Mouse (Mus musculus) CH12.LX (cell line): ENCODE measurements at regions not wholly inside any gene's neighbourhood (a gene's known extent, or its start where the extent isn't known, plus 50 kb on each side); places are given as distances from the start of the nearest gene placed in this dataset.

Experiments
- DNase-seq: peaks from one replicate; pipeline ENCODE4 v3.0.0-alpha.2; 2013; ENCODE audit errors: extremely low read depth
- H3K27ac ChIP-seq: 2 replicates; pipeline ENCODE4 v1.5.1; 2012; ENCODE audit warnings: low read depth, mild to moderate bottlenecking, control low read depth, moderate library complexity; ENCODE audit not compliant: insufficient read depth
- H3K27me3 ChIP-seq: replicated peaks from 2 replicates; pipeline ENCODE3; 2012; ENCODE audit warnings: inconsistent platforms
- H3K36me3 ChIP-seq, 2 experiments: replicated peaks in 1 of 2; 2 replicates each; pipeline versions ENCODE3 to v1.6.1; 2012; ENCODE audit warnings: inconsistent platforms in 1 of 2, low read length in 1 of 2, mild to moderate bottlenecking in 1 of 2, mixed read lengths in 1 of 2, moderate library complexity in 1 of 2; ENCODE audit not compliant: control insufficient read depth in 1 of 2, insufficient read depth in 1 of 2
- H3K4me1 ChIP-seq, 2 experiments: 2 replicates each; pipeline ENCODE4 v1.6.1; 2012; ENCODE audit warnings: inconsistent platforms in 1 of 2, moderate library complexity in 1 of 2; ENCODE audit not compliant: insufficient read depth in 2 of 2, control insufficient read depth in 1 of 2
- H3K4me2 ChIP-seq: 2 replicates; pipeline ENCODE4 v1.6.1; 2012; ENCODE audit warnings: low read depth, mild to moderate bottlenecking, control low read depth; ENCODE audit not compliant: poor library complexity, insufficient read depth, severe bottlenecking
- H3K4me3 ChIP-seq, 3 experiments: fragments of 150-350 bp in 1 of 3; sonication (generic) in 1 of 3; replicated peaks in 1 of 3; 2 replicates each; pipeline versions ENCODE3 to v1.5.1; 2011 to 2012; ENCODE audit warnings: low read depth in 2 of 3, low read length in 2 of 3, mild to moderate bottlenecking in 2 of 3, moderate library complexity in 2 of 3, control low read depth in 1 of 3, improper control_type of control experiment in 1 of 3, inconsistent platforms in 1 of 3, mixed read lengths in 1 of 3; ENCODE audit not compliant: poor library complexity in 1 of 3
- H3K79me2 ChIP-seq: replicated peaks from 2 replicates; pipeline ENCODE4 v1.6.1; 2012; ENCODE audit warnings: mild to moderate bottlenecking, moderate library complexity; ENCODE audit not compliant: control insufficient read depth, poor library complexity, insufficient read depth, severe bottlenecking; ENCODE audit errors: extremely low read depth
- H3K9ac ChIP-seq: 2 replicates; pipeline ENCODE4 v1.6.1; 2012; ENCODE audit warnings: low read depth, mild to moderate bottlenecking, control low read depth, moderate library complexity; ENCODE audit not compliant: insufficient read depth
- H3K9me3 ChIP-seq: replicated peaks from 2 replicates; pipeline ENCODE3; 2012; ENCODE audit warnings: low read length, inconsistent platforms, mixed read lengths
- BHLHE40 ChIP-seq: IDR thresholded peaks from 2 replicates; pipeline ENCODE4 v1.6.1; 2011; ENCODE audit warnings: mild to moderate bottlenecking, low read depth, low read length, improper control_type of control experiment
- CHD1 ChIP-seq: IDR thresholded peaks from 2 replicates; pipeline ENCODE4 v1.6.1; 2012; ENCODE audit warnings: low read depth, low read length, improper control_type of control experiment, inconsistent platforms
- CHD2 ChIP-seq: IDR thresholded peaks from 2 replicates; pipeline ENCODE4 v1.6.1; 2011; ENCODE audit warnings: low read length, improper control_type of control experiment
- CTCF ChIP-seq, 2 experiments: IDR thresholded peaks in 1 of 2; conservative IDR thresholded peaks in 1 of 2; 2 replicates each; pipeline ENCODE4 v1.5.1; 2011 to 2012; ENCODE audit warnings: low read depth in 2 of 2, low read length in 2 of 2, improper control_type of control experiment in 1 of 2, inconsistent platforms in 1 of 2, mild to moderate bottlenecking in 1 of 2, moderate library complexity in 1 of 2
- E2F4 ChIP-seq: IDR thresholded peaks from 2 replicates; pipeline ENCODE4 v1.6.1; 2011; ENCODE audit warnings: low read depth, low read length, improper control_type of control experiment; ENCODE audit not compliant: insufficient replicate concordance
- EP300 ChIP-seq: IDR thresholded peaks from 2 replicates; pipeline ENCODE4 v1.6.1; 2011; ENCODE audit warnings: low read length, improper control_type of control experiment
- ETS1 ChIP-seq: conservative IDR thresholded peaks from 2 replicates; pipeline ENCODE4 v1.6.1; 2012; ENCODE audit warnings: low read depth, mild to moderate bottlenecking, inconsistent platforms, low read length, improper control_type of control experiment, moderate library complexity
- GABPA ChIP-seq: IDR thresholded peaks from 2 replicates; pipeline ENCODE4 v1.6.1; 2012; ENCODE audit warnings: low read depth, low read length, improper control_type of control experiment, inconsistent platforms; ENCODE audit not compliant: insufficient replicate concordance
- IRF4 ChIP-seq: IDR thresholded peaks from 2 replicates; pipeline ENCODE4 v1.6.1; 2014; ENCODE audit warnings: low read depth, mild to moderate bottlenecking, inconsistent platforms, low read length, improper control_type of control experiment
- JUN ChIP-seq: IDR thresholded peaks from 2 replicates; pipeline ENCODE4 v1.6.1; 2011; ENCODE audit warnings: low read depth, mild to moderate bottlenecking, low read length, improper control_type of control experiment, moderate library complexity; ENCODE audit not compliant: insufficient read depth
- JUND ChIP-seq: conservative IDR thresholded peaks from 2 replicates; pipeline ENCODE4 v1.6.1; 2011; ENCODE audit warnings: low read depth, low read length, improper control_type of control experiment
- KAT2A ChIP-seq: IDR thresholded peaks from 2 replicates; pipeline ENCODE4 v1.6.1; 2012; ENCODE audit warnings: low read length, improper control_type of control experiment, inconsistent platforms; ENCODE audit not compliant: insufficient replicate concordance
- MAZ ChIP-seq: IDR thresholded peaks from 2 replicates; pipeline ENCODE4 v1.6.1; 2012; ENCODE audit warnings: low read depth, mild to moderate bottlenecking, inconsistent platforms, low read length, improper control_type of control experiment, moderate library complexity
- MYC ChIP-seq: IDR thresholded peaks from 2 replicates; pipeline ENCODE4 v1.6.1; 2011; ENCODE audit warnings: low read depth, mild to moderate bottlenecking, improper control_type of control experiment, low read length
- NELFE ChIP-seq: IDR thresholded peaks from 2 replicates; pipeline ENCODE4 v1.6.1; 2011; ENCODE audit warnings: low read depth, low read length, improper control_type of control experiment
- PAX5 ChIP-seq: IDR thresholded peaks from 2 replicates; pipeline ENCODE4 v1.6.1; 2012; ENCODE audit warnings: low read length, inconsistent platforms, mixed read lengths
- POLR2A ChIP-seq: IDR thresholded peaks from 2 replicates; pipeline ENCODE4 v1.6.1; 2011; ENCODE audit warnings: low read depth, mild to moderate bottlenecking, improper control_type of control experiment, low read length
- RAD21 ChIP-seq: IDR thresholded peaks from 2 replicates; pipeline ENCODE4 v1.6.1; 2011; ENCODE audit warnings: low read depth, mild to moderate bottlenecking, low read length, improper control_type of control experiment, moderate library complexity
- RCOR1 ChIP-seq: conservative IDR thresholded peaks from 2 replicates; pipeline ENCODE4 v1.6.1; 2012; ENCODE audit warnings: low read depth, mild to moderate bottlenecking, inconsistent platforms, low read length, improper control_type of control experiment
- SMC3 ChIP-seq: IDR thresholded peaks from 2 replicates; pipeline ENCODE4 v1.6.1; 2011; ENCODE audit warnings: low read depth, low read length, improper control_type of control experiment
- TBP ChIP-seq: conservative IDR thresholded peaks from 2 replicates; pipeline ENCODE4 v1.6.1; 2011; ENCODE audit warnings: low read depth, low read length, improper control_type of control experiment
- TCF12 ChIP-seq: IDR thresholded peaks from 2 replicates; pipeline ENCODE4 v1.6.1; 2014; ENCODE audit warnings: low read depth, mild to moderate bottlenecking, inconsistent platforms, low read length, improper control_type of control experiment
- ZC3H11A ChIP-seq: IDR thresholded peaks from 2 replicates; pipeline ENCODE4 v1.6.1; 2012; ENCODE audit warnings: low read depth, mild to moderate bottlenecking, inconsistent platforms, low read length, improper control_type of control experiment
- ZKSCAN1 ChIP-seq: IDR thresholded peaks from 2 replicates; pipeline ENCODE4 v1.6.1; 2012; ENCODE audit warnings: low read depth, inconsistent platforms, low read length, improper control_type of control experiment, borderline replicate concordance
- dilution Hi-C: fragments of 300-500 bp; cut with MboI; formaldehyde crosslinking; loops from 2 replicates; pipeline ENCODE4 v1.14.3; 2020; ENCODE audit warnings: low sequenced_read_pairs; ENCODE audit not compliant: extremely low pct_unique_long_range_greater_than_20kb, extremely low pct_ligation_motif_present
- in situ Hi-C: fragments of 300-500 bp; cut with MboI; formaldehyde crosslinking; loops from 3 replicates; pipeline ENCODE4 v1.14.3; 2019; ENCODE audit warnings: low sequenced_read_pairs, low pct_ligation_motif_present, low pct_unique_long_range_greater_than_20kb, mixed read lengths

DNA sequence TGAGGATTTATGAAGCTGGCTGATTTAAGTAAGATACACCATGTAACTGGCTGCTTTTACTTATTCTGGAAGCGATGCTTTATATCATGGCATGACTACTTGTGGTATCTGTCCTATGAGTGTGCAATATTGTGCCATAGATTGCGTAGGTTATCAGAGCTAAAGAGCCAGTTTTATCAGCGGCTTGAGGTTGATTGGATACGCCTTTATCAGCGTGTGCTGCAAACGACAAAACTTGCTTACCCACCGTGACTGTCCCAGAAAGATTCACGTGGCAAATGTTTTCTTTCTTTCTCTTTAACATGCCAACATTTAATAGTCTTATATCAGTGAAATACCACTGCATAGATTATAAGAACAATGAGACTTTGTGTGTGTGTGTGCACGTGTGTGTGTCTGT is 384.1 kb downstream of the Setd4 start:
- no peak overlapping the region for H3K4me2 ChIP-seq
- no peak overlapping the region for H3K4me3 ChIP-seq
- H3K27me3 ChIP-seq: no peaks in the 10 kb centered on the region
- no peaks in the 10 kb centered on the region for H3K79me2 ChIP-seq
- no peak for DNase-seq
- no peaks in the 10 kb centered on the region for H3K36me3 ChIP-seq
- no peak overlapping the region for H3K27ac ChIP-seq
- H3K9ac ChIP-seq: no peak overlapping the region
- H3K9me3 ChIP-seq: peaks cover 10% of the 10 kb centered on the region
- dilution Hi-C loops: no loop called here
- TF ChIP-seq NELFE (no peak), PAX5 (no peak), ZKSCAN1 (no peak), E2F4 (no peak), ETS1 (no peak), KAT2A (no peak), RCOR1 (no peak), CHD2 (no peak), JUN (no peak), TBP (no peak), CHD1 (no peak), GABPA (no peak), BHLHE40 (no peak), EP300 (no peak), RAD21 (no peak), MYC (no peak), POLR2A (no peak), JUND (no peak)
- TF ChIP-seq, all 38 proteins: peak for 0
- in situ Hi-C loops: no loop called here
- H3K4me1 ChIP-seq: peaks cover 0 to 9% of the 10 kb centered on the region in 2 experiments; a peak in 1 of 4 replicates

DNA sequence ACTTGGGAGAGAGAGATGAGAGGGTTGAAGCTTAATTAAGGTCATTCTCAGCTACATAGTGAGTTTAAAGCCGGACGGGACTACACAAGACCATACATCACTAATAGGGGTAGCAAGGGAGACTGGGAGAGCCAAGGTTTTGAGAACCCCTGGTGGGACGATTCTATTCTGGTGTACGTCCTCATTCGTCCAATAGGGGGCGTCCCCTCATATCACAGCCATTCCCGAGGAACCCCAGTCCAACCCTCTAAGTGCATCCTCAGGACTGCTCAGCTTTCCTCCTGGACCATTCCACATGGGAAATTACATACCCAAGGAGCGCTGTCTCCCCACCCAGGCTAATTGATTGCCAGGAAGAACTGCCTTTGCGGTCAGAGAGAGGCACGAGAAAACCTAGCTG is 385.5 kb downstream of the Setd4 start:
- no peaks in the 10 kb centered on the region for H3K27me3 ChIP-seq
- no peaks in the 10 kb centered on the region for H3K79me2 ChIP-seq
- no peak for TF ChIP-seq IRF4
- TF ChIP-seq TCF12: no peak
- no peak for TF ChIP-seq ZC3H11A
- peak in 1 of 2 experiments; percentile 54; a peak in 2 of 4 replicates for TF ChIP-seq CTCF (conservative IDR thresholded peaks at IDR 0.05 in 1 of 2, IDR thresholded peaks at IDR 0.05 in 1 of 2; ENCODE audit: low read depth in 2 of 2, low read length in 2 of 2)
- TF ChIP-seq SMC3: peak; percentile 29
- peak; percentile 15 for TF ChIP-seq RAD21
- TF ChIP-seq PAX5: no peak
- no peak for TF ChIP-seq MAZ
- no peaks in the 10 kb centered on the region for H3K36me3 ChIP-seq
- DNase-seq: no peak
- H3K4me2 ChIP-seq: no peak overlapping the region
- H3K4me1 ChIP-seq: peaks cover 0 to 9% of the 10 kb centered on the region in 2 experiments; a peak in 1 of 4 replicates
- no peak overlapping the region for H3K9ac ChIP-seq
- no peak overlapping the region for H3K4me3 ChIP-seq
- peaks cover 10% of the 10 kb centered on the region for H3K9me3 ChIP-seq
- no peak overlapping the region for H3K27ac ChIP-seq
- dilution Hi-C loops (no loop called here), in situ Hi-C loops (no loop called here)
